Mouse (Mus musculus): ENCODE measurements around the gene Kctd6. TPM values are rescaled to one million over a fixed set of nuclear protein-coding genes. Genes with fewer than 3 reads are reported as not detected.
A peak's percentile ranks its signal among the peaks of the same experiment; 100 is the strongest.

Gene Kctd6
- polyA plus RNA-seq, 1 experiment from 2014 or later: 2.2 TPM

DNA sequence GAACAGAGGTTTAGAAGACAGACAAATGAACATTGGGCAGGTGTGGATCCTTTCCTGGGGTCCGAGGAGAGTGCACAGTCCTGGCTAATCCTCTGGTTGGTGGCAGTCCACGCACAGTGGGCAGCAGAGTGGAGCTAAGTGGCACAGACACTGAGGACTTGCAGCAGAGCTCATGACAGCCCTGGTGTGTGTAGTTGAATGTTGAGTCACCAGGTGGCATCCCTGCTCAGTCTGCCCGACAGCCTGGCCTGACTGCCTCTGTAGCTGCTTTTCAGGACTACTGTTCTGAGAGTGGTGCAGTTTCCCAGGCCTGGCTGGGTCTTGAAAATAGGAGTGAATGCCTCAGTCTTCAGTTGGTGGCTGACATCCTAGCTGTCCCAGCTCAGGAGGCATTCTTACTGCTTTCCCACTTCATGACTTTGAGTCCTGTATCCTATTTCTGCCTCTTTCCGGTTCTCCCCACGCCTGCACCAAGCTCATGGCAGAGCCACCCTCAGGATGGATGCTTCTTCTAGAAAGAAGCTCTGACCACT is 28.5 kb downstream of the Kctd6 start:
- H3K27me3 ChIP-seq (replicated peaks; ENCODE audit: control insufficient read depth, insufficient read depth, low read length): no peaks in the 10 kb centered on the region
- no peak overlapping the region for H3K4me3 ChIP-seq (ENCODE audit: low read length)
- 52% methylated on average over 5 of the region's 5 CpGs for WGBS
- H3K27ac ChIP-seq (ENCODE audit: low read length): no peak overlapping the region
- no peaks in the 10 kb centered on the region for H3K9me3 ChIP-seq (ENCODE audit: control insufficient read depth, low read length)
- H3K9ac ChIP-seq (ENCODE audit: low read depth, low read length): peak overlapping the region; percentile 27; the same call in 1 of the 2 replicates
- no peaks in the 10 kb centered on the region for H3K36me3 ChIP-seq (ENCODE audit: control insufficient read depth, insufficient read depth, low read length)
- H3K4me1 ChIP-seq (ENCODE audit: control insufficient read depth, insufficient read depth, low read length): no peaks in the 10 kb centered on the region
- peak; percentile 59; the same call in 1 of the 2 replicates for ATAC-seq
- H3K4me2 ChIP-seq (ENCODE audit: low read depth, low read length): no peak overlapping the region

- WGBS: 53% methylated on average over 8 of the region's 8 CpGs
- H3K36me3 ChIP-seq (ENCODE audit: control insufficient read depth, insufficient read depth, low read length): no peaks in the 10 kb centered on the region
- H3K9ac ChIP-seq (ENCODE audit: low read depth, low read length): peak overlapping the region; percentile 27; the same call in 1 of the 2 replicates
- no peaks in the 10 kb centered on the region for H3K9me3 ChIP-seq (ENCODE audit: control insufficient read depth, low read length)
- H3K4me3 ChIP-seq (ENCODE audit: low read length): no peak overlapping the region
- no peak for ATAC-seq
- H3K27me3 ChIP-seq (replicated peaks; ENCODE audit: control insufficient read depth, insufficient read depth, low read length): no peaks in the 10 kb centered on the region
- no peaks in the 10 kb centered on the region for H3K4me1 ChIP-seq (ENCODE audit: control insufficient read depth, insufficient read depth, low read length)
- no peak overlapping the region for H3K27ac ChIP-seq (ENCODE audit: low read length)
- no peak overlapping the region for H3K4me2 ChIP-seq (ENCODE audit: low read depth, low read length)
Measured at GRCm38 (mm10) chr14:8243136-8243888, 29.4 kb downstream of the Kctd6 start.

- Histone ChIP-seq H3K27ac (ENCODE audit: low read length) (no peak overlapping the region), H3K4me2 (ENCODE audit: low read depth, low read length) (no peak overlapping the region)
Measured at GRCm38 (mm10) chr14:8244211-8244611, 30.3 kb downstream of the Kctd6 start.

DNA sequence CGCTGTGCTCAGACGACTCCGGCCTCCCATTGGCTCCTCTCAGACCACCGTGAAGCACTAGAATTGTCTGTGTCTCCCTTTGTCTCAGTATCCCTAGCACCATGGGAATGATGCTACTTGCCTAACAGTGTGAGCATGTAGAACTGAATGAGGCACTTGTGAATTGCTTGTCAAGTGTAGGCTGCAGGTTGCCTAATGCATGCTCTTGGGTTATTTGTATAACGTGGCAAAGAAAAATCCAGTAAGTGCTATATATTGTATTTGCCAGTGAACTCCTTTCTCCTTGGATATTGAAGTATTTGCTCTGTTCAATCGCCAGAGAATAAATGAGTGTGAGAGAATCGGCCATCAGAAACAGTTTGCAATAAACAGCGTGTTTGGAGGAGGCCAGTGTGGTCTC is 32.9 kb downstream of the Kctd6 start:
- H3K9me3 ChIP-seq (ENCODE audit: control insufficient read depth, low read length): no peaks in the 10 kb centered on the region
- ATAC-seq: no peak
- no peaks in the 10 kb centered on the region for H3K4me1 ChIP-seq (ENCODE audit: control insufficient read depth, insufficient read depth, low read length)
- no peak overlapping the region for H3K27ac ChIP-seq (ENCODE audit: low read length)
- H3K27me3 ChIP-seq (replicated peaks; ENCODE audit: control insufficient read depth, insufficient read depth, low read length): no peaks in the 10 kb centered on the region
- H3K4me3 ChIP-seq (ENCODE audit: low read length): no peak overlapping the region
- H3K4me2 ChIP-seq (ENCODE audit: low read depth, low read length): no peak overlapping the region
- no peak overlapping the region for H3K9ac ChIP-seq (ENCODE audit: low read depth, low read length)
- H3K36me3 ChIP-seq (ENCODE audit: control insufficient read depth, insufficient read depth, low read length): no peaks in the 10 kb centered on the region
- 74% methylated on average over 8 of the region's 8 CpGs for WGBS

More at GRCm38 (mm10) chr14:8244211-8244611, 30.3 kb downstream of the Kctd6 start:
- Histone ChIP-seq H3K36me3 (ENCODE audit: control insufficient read depth, insufficient read depth, low read length) (no peaks in the 10 kb centered on the region), H3K9me3 (ENCODE audit: control insufficient read depth, low read length) (no peaks in the 10 kb centered on the region), H3K9ac (ENCODE audit: low read depth, low read length) (no peak overlapping the region), H3K4me1 (ENCODE audit: control insufficient read depth, insufficient read depth, low read length) (no peaks in the 10 kb centered on the region), H3K4me3 (ENCODE audit: low read length) (no peak overlapping the region), H3K27me3 (replicated peaks; ENCODE audit: control insufficient read depth, insufficient read depth, low read length) (no peaks in the 10 kb centered on the region)
- WGBS: 46% methylated on average over 5 of the region's 5 CpGs
- peak; percentile 41 for ATAC-seq

- no peaks in the 10 kb centered on the region for H3K27me3 ChIP-seq (replicated peaks; ENCODE audit: control insufficient read depth, insufficient read depth, low read length)
- H3K9me3 ChIP-seq (ENCODE audit: control insufficient read depth, low read length): no peaks in the 10 kb centered on the region
- WGBS: 91% methylated on average over 1 of the region's 1 CpGs
- no peaks in the 10 kb centered on the region for H3K36me3 ChIP-seq (ENCODE audit: control insufficient read depth, insufficient read depth, low read length)
- H3K4me1 ChIP-seq (ENCODE audit: control insufficient read depth, insufficient read depth, low read length): no peaks in the 10 kb centered on the region
- no peak overlapping the region for H3K27ac ChIP-seq (ENCODE audit: low read length)
- H3K4me3 ChIP-seq (ENCODE audit: low read length): no peak overlapping the region
- H3K4me2 ChIP-seq (ENCODE audit: low read depth, low read length): no peak overlapping the region
- no peak overlapping the region for H3K9ac ChIP-seq (ENCODE audit: low read depth, low read length)
- ATAC-seq: no peak
Measured at GRCm38 (mm10) chr14:8249206-8249605, 35.3 kb downstream of the Kctd6 start.

GRCm38 (mm10) chr14:8250141-8250871 is 36.4 kb downstream of the Kctd6 start:
- 0 out of 2 replicates have a peak, but pooled peaks have one; percentile 42 for ATAC-seq
- no peak overlapping the region for H3K9ac ChIP-seq (ENCODE audit: low read depth, low read length)
- no peaks in the 10 kb centered on the region for H3K36me3 ChIP-seq (ENCODE audit: control insufficient read depth, insufficient read depth, low read length)
- 67% methylated on average over 9 of the region's 9 CpGs for WGBS
- H3K4me2 ChIP-seq (ENCODE audit: low read depth, low read length): no peak overlapping the region
- no peaks in the 10 kb centered on the region for H3K4me1 ChIP-seq (ENCODE audit: control insufficient read depth, insufficient read depth, low read length)
- no peaks in the 10 kb centered on the region for H3K27me3 ChIP-seq (replicated peaks; ENCODE audit: control insufficient read depth, insufficient read depth, low read length)
- H3K4me3 ChIP-seq (ENCODE audit: low read length): no peak overlapping the region
- no peaks in the 10 kb centered on the region for H3K9me3 ChIP-seq (ENCODE audit: control insufficient read depth, low read length)
- no peak overlapping the region for H3K27ac ChIP-seq (ENCODE audit: low read length)

DNA sequence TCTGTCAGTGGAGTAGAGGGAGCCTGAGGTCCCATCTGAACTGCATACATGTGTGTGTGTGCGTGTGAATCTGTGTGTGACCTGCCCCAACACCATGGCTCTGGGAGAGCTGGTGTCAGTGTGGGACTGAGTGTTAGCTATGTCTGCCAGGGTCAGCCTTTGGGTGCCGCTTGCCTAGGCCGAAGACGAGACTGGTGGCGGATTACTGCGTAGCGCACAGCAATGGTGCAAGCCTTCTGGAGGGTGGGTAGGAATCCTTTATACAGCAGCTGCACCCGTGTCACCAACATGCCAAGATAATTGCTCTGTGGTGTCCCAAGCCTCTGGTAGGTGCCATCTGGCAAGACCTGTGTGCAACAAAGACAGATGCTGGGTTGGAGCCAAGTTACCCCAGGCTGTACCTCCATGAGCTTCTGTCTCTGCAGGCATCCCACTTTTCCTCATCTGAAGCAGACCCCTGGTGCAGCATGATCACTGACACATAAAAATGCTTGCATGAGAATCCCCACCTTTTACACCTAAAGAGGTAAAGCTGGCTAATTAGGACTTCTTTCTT is 37.5 kb downstream of the Kctd6 start:
- no peak overlapping the region for H3K4me2 ChIP-seq (ENCODE audit: low read depth, low read length)
- H3K36me3 ChIP-seq (ENCODE audit: control insufficient read depth, insufficient read depth, low read length): no peaks in the 10 kb centered on the region
- no peaks in the 10 kb centered on the region for H3K4me1 ChIP-seq (ENCODE audit: control insufficient read depth, insufficient read depth, low read length)
- no peaks in the 10 kb centered on the region for H3K27me3 ChIP-seq (replicated peaks; ENCODE audit: control insufficient read depth, insufficient read depth, low read length)
- no peak overlapping the region for H3K27ac ChIP-seq (ENCODE audit: low read length)
- no peak overlapping the region for H3K9ac ChIP-seq (ENCODE audit: low read depth, low read length)
- no peak for ATAC-seq
- WGBS: 91% methylated on average over 8 of the region's 8 CpGs
- no peak overlapping the region for H3K4me3 ChIP-seq (ENCODE audit: low read length)
- no peaks in the 10 kb centered on the region for H3K9me3 ChIP-seq (ENCODE audit: control insufficient read depth, low read length)

DNA sequence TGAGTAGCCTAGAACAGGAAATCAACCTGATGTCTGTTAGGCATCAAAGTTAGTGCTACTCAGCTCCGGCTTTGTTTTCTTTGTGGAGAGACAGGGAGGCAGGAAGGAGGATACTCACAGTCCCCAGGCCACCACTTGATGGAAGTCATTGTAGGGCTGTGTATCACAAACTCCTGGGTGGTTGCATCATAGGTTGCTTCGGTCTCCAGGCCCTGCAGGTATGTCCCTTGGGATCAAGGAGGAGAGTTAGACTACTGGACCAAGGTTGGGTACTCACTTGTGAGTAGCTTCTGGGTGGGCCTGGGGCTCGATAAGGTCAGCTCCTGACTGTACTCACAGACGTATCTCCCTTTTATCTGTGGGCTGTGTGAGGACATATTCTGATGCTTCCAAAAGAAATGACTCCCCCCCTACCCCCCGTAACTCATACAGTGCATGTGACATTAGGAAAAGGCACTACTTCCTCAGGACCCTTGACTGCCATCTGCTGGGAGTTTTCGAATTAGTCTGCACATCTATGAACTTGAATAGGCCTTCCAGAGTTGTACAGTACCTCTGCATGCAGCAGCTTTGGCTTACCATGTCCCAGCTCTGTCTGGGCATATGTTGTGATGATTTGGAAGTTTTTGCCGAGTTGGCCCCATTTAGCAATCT is 41.3 kb downstream of the Kctd6 start:
- no peak overlapping the region for H3K4me2 ChIP-seq (ENCODE audit: low read depth, low read length)
- no peaks in the 10 kb centered on the region for H3K4me1 ChIP-seq (ENCODE audit: control insufficient read depth, insufficient read depth, low read length)
- no peaks in the 10 kb centered on the region for H3K27me3 ChIP-seq (replicated peaks; ENCODE audit: control insufficient read depth, insufficient read depth, low read length)
- H3K27ac ChIP-seq (ENCODE audit: low read length): no peak overlapping the region
- no peak for ATAC-seq
- 70% methylated on average over 7 of the region's 7 CpGs for WGBS
- no peak overlapping the region for H3K4me3 ChIP-seq (ENCODE audit: low read length)
- H3K9ac ChIP-seq (ENCODE audit: low read depth, low read length): no peak overlapping the region
- H3K36me3 ChIP-seq (ENCODE audit: control insufficient read depth, insufficient read depth, low read length): no peaks in the 10 kb centered on the region
- no peaks in the 10 kb centered on the region for H3K9me3 ChIP-seq (ENCODE audit: control insufficient read depth, low read length)

GRCm38 (mm10) chr14:8256072-8256471 is 42.1 kb downstream of the Kctd6 start:
- H3K4me1 ChIP-seq (ENCODE audit: control insufficient read depth, insufficient read depth, low read length): no peaks in the 10 kb centered on the region
- no peak overlapping the region for H3K4me2 ChIP-seq (ENCODE audit: low read depth, low read length)
- no peaks in the 10 kb centered on the region for H3K36me3 ChIP-seq (ENCODE audit: control insufficient read depth, insufficient read depth, low read length)
- ATAC-seq: no peak
- H3K4me3 ChIP-seq (ENCODE audit: low read length): no peak overlapping the region
- no peak overlapping the region for H3K9ac ChIP-seq (ENCODE audit: low read depth, low read length)
- no peak overlapping the region for H3K27ac ChIP-seq (ENCODE audit: low read length)
- no peaks in the 10 kb centered on the region for H3K27me3 ChIP-seq (replicated peaks; ENCODE audit: control insufficient read depth, insufficient read depth, low read length)
- no peaks in the 10 kb centered on the region for H3K9me3 ChIP-seq (ENCODE audit: control insufficient read depth, low read length)
- WGBS: 68% methylated on average over 6 of the region's 6 CpGs
